Mouse (Mus musculus): ENCODE measurements at regions not wholly inside any gene's neighbourhood (a gene's known extent, or its start where the extent isn't known, plus 50 kb on each side); places are given as distances from the start of the nearest gene placed in this dataset.

- ATAC-seq (ENCODE audit: low FRiP score), result no peak
- WGBS, result 77% methylated on average over 5 of the region's 5 CpGs
- Histone ChIP-seq H3K9ac (no peak overlapping the region), H3K36me3 (replicated peaks) (no peaks in the 10 kb centered on the region), H3K9me3 (no peaks in the 10 kb centered on the region), H3K4me1 (no peaks in the 10 kb centered on the region), H3K4me3 (replicated peaks) (no peak overlapping the region), H3K27ac (no peak overlapping the region), H3K4me2 (no peak overlapping the region), H3K27me3 (no peaks in the 10 kb centered on the region)
These were observed 86.2 kb upstream of the Slc25a26 start for GRCm38 (mm10) chr6:94413987-94414360.

- Histone ChIP-seq H3K9me3 (no peaks in the 10 kb centered on the region), H3K36me3 (replicated peaks) (no peaks in the 10 kb centered on the region), H3K4me2 (no peak overlapping the region), H3K27ac (no peak overlapping the region), H3K4me1 (no peaks in the 10 kb centered on the region), H3K27me3 (no peaks in the 10 kb centered on the region), H3K9ac (no peak overlapping the region), H3K4me3 (replicated peaks) (no peak overlapping the region)
- ATAC-seq (ENCODE audit: low FRiP score), result no peak
- WGBS, result 76% methylated on average over 10 of the region's 10 CpGs
These were observed 86.7 kb upstream of the Slc25a26 start for GRCm38 (mm10) chr6:94413297-94413986.

DNA sequence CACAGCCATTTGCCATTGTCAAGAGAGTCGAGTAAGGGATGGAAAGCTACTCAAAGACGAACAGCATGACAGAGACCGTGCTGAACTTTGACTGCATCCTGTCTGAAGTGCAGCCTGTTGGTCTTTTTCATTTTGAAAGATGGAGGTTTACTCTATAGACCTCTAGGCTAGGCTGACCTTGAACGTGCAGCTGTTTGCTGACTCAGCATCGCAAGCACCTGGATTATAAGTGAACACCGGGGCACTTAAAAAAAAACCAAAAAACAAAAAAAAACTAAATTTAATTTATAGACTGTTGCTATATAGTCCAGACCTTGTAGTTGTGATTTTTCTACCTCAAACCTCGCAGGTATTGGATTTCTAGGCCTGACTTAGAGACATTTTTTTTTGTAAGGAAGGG is 87.8 kb upstream of the Slc25a26 start:
- no peaks in the 10 kb centered on the region for H3K36me3 ChIP-seq (replicated peaks)
- H3K4me2 ChIP-seq, result no peak overlapping the region
- H3K4me3 ChIP-seq (replicated peaks), result no peak overlapping the region
- peaks cover 6% of the 10 kb centered on the region; the same call in 1 of the 2 replicates for H3K4me1 ChIP-seq
- no peak overlapping the region for H3K27ac ChIP-seq
- H3K9ac ChIP-seq, result no peak overlapping the region
- ATAC-seq (ENCODE audit: low FRiP score), result no peak
- 89% methylated on average over 7 of the region's 7 CpGs for WGBS
- no peaks in the 10 kb centered on the region for H3K27me3 ChIP-seq
- H3K9me3 ChIP-seq, result no peaks in the 10 kb centered on the region

DNA sequence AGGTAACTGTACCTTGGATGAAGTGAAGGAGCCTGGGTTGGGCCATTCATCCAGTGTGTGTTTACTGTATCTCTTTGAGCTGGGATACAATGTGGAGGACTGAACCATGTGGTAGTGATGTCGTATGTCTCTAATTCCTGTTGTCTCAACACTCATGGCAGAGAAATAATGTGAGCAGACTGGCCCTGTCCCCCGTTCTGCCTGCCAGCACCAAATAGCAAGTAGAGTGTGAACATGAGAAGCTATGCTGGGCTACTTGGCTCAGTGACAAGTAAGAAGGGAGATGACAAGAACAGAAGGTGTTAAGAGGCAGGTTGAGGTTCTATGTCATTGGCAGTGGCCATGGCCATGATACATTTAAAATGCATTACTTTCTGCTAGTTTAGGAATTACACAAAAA is 89.7 kb upstream of the Slc25a26 start:
- H3K27ac ChIP-seq, result no peak overlapping the region
- H3K9ac ChIP-seq, result no peak overlapping the region
- 78% methylated on average over 2 of the region's 2 CpGs for WGBS
- H3K4me2 ChIP-seq, result no peak overlapping the region
- H3K4me1 ChIP-seq, result peaks cover 6% of the 10 kb centered on the region; the same call in 1 of the 2 replicates
- H3K9me3 ChIP-seq, result no peaks in the 10 kb centered on the region
- H3K27me3 ChIP-seq, result peaks cover under 1% of the 10 kb centered on the region; the same call in 1 of the 2 replicates
- H3K4me3 ChIP-seq (replicated peaks), result no peak overlapping the region
- no peaks in the 10 kb centered on the region for H3K36me3 ChIP-seq (replicated peaks)
- no peak for ATAC-seq (ENCODE audit: low FRiP score)

GRCm38 (mm10) chr6:94408996-94409395 is 91.1 kb upstream of the Slc25a26 start:
- no peak overlapping the region for H3K4me2 ChIP-seq
- 93% methylated on average over 2 of the region's 2 CpGs for WGBS
- ATAC-seq (ENCODE audit: low FRiP score), result no peak

DNA sequence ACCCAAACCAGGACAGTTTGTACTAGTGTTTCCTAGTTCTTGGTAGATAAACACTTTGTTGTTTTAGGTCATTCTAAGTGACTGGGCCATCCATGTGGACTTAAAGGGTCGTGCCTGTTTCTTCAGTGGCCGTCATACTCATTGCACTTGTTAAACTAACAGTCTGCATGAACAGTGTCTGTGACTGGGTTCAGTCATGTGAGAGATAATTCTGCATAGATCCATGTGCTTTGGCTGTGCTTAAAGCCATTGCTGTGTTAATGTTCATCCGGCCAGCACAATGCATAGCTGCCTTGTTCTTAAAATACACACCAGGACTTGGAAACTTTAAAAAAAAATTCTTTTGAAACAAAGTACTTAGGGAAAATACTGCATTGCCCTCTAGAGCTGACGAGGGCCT is 92.4 kb upstream of the Slc25a26 start:
- H3K9me3 ChIP-seq, result no peaks in the 10 kb centered on the region
- no peaks in the 10 kb centered on the region for H3K36me3 ChIP-seq (replicated peaks)
- no peak overlapping the region for H3K4me2 ChIP-seq
- H3K27me3 ChIP-seq, result peaks cover 15% of the 10 kb centered on the region
- no peak overlapping the region for H3K4me3 ChIP-seq (replicated peaks)
- WGBS, result 20% methylated on average over 4 of the region's 4 CpGs
- peak; percentile 68; the same call in 1 of the 2 replicates for ATAC-seq (ENCODE audit: low FRiP score)
- peaks cover 6% of the 10 kb centered on the region; the same call in 1 of the 2 replicates for H3K4me1 ChIP-seq
- H3K27ac ChIP-seq, result no peak overlapping the region
- no peak overlapping the region for H3K9ac ChIP-seq

More at GRCm38 (mm10) chr6:94408996-94409395, 91.1 kb upstream of the Slc25a26 start:
- peaks cover 5% of the 10 kb centered on the region; the same call in 1 of the 2 replicates for H3K27me3 ChIP-seq
- no peak overlapping the region for H3K9ac ChIP-seq
- H3K4me3 ChIP-seq (replicated peaks), result no peak overlapping the region
- H3K9me3 ChIP-seq, result no peaks in the 10 kb centered on the region
- H3K27ac ChIP-seq, result no peak overlapping the region
- H3K36me3 ChIP-seq (replicated peaks), result no peaks in the 10 kb centered on the region
- H3K4me1 ChIP-seq, result peaks cover 6% of the 10 kb centered on the region; the same call in 1 of the 2 replicates

GRCm38 (mm10) chr6:94405371-94406076 is 94.6 kb upstream of the Slc25a26 start:
- no peak overlapping the region for H3K9ac ChIP-seq
- no peaks in the 10 kb centered on the region for H3K36me3 ChIP-seq (replicated peaks)
- H3K27me3 ChIP-seq, result peaks cover 15% of the 10 kb centered on the region
- ATAC-seq (ENCODE audit: low FRiP score), result no peak
- no peak overlapping the region for H3K4me2 ChIP-seq
- H3K4me3 ChIP-seq (replicated peaks), result no peak overlapping the region
- no peaks in the 10 kb centered on the region for H3K9me3 ChIP-seq
- H3K4me1 ChIP-seq, result peaks cover 25% of the 10 kb centered on the region
- 93% methylated on average over 8 of the region's 8 CpGs for WGBS
- no peak overlapping the region for H3K27ac ChIP-seq

DNA sequence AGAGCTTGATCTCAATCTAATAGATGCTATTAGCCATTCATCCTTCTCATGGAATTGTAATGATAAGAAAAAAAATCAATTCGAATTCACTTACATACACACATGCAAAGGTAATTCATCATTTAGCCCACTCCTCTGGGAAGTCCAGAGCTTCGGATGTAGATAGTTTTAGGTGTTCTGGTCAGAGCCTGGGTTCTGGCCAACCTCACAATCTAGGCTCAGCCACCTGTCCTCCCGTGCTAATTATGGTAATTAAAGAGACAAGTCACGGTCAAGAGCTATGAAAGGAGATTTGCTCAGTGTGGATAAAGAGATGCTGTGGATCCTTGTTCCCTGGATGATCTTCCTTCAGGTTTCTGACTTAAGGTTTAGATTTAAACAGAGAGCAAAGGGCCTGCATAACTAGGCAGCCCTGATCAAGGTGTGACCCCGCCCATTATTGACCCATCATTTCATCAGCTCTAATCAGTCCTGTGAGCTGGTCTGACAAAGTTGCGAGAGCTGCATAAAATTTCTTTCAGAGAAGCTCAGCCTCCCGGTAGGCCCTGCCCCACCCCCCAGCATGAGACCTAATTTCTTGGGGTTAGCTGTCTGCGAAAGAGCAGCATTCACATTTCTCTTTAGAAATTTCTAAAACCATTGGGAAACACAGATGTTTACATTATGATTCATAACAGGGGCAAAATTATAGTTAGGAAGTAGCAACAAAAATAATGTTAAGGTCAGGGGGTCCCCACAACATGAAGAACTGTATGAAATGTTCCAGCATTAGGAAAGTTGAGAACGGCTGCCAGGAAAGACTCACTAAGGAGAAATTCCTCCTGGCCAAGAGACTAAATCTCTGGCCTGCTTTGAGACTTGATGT is 98.3 kb upstream of the Slc25a26 start:
- peak; percentile 43 for ATAC-seq (ENCODE audit: low FRiP score)
- Histone ChIP-seq H3K27ac (peak overlapping the region; percentile 68; the same call in 1 of the 2 replicates), H3K4me2 (peak overlapping the region; percentile 51), H3K9me3 (no peaks in the 10 kb centered on the region), H3K4me1 (peaks cover 21% of the 10 kb centered on the region), H3K36me3 (replicated peaks) (no peaks in the 10 kb centered on the region), H3K27me3 (peaks cover 21% of the 10 kb centered on the region), H3K4me3 (replicated peaks) (no peak overlapping the region), H3K9ac (no peak overlapping the region)
- 40% methylated on average over 9 of the region's 9 CpGs for WGBS

DNA sequence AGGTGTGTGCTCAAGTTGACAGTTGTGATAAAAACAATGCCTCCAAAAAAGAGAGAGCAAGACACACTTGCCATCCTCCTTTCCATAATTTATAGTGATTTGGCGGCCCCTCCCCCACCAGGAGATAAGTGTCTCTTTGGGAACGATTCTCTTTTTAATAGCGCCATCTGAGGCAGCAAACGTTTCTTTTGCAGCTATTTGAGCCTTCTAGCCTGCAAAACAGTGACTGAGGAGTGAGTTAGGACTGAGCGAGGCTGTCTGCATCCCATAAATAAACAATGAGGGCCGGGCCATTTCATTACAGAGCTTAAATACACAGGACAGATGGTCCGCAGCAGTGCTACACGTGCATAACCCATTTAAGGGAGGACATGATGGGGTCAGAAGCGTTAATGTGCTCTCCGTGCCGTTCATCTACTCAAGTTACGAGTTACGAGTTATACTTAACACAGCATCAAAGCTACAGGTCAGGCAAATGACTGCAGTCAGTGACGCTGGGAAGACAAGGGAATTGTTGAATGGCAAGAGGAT is 99.0 kb upstream of the Slc25a26 start:
- WGBS, result 11% methylated on average over 14 of the region's 14 CpGs
- Histone ChIP-seq H3K4me1 (peaks cover 21% of the 10 kb centered on the region), H3K27ac (peak overlapping the region; percentile 68), H3K4me2 (peak overlapping the region; percentile 51), H3K27me3 (peaks cover 21% of the 10 kb centered on the region), H3K9me3 (no peaks in the 10 kb centered on the region), H3K4me3 (replicated peaks) (peak overlapping the region; percentile 21), H3K9ac (no peak overlapping the region; the same call in 1 of the 2 replicates), H3K36me3 (replicated peaks) (no peaks in the 10 kb centered on the region)
- peak; percentile 87 for ATAC-seq (ENCODE audit: low FRiP score)

- peak; percentile 87 for ATAC-seq (ENCODE audit: low FRiP score)
- Histone ChIP-seq H3K27me3 (peaks cover 21% of the 10 kb centered on the region), H3K9ac (no peak overlapping the region; the same call in 1 of the 2 replicates), H3K27ac (peak overlapping the region; percentile 68), H3K4me1 (peaks cover 21% of the 10 kb centered on the region), H3K4me2 (peak overlapping the region; percentile 51), H3K36me3 (replicated peaks) (no peaks in the 10 kb centered on the region), H3K4me3 (replicated peaks) (peak overlapping the region; percentile 21), H3K9me3 (no peaks in the 10 kb centered on the region)
- 16% methylated on average over 13 of the region's 13 CpGs for WGBS
These were observed 99.6 kb upstream of the Slc25a26 start for GRCm38 (mm10) chr6:94400471-94401051.

GRCm38 (mm10) chr6:94391134-94391533 is 107.4 kb upstream of the Magi1 start:
- no peak for ATAC-seq (ENCODE audit: low FRiP score)
- Histone ChIP-seq H3K27ac (no peak overlapping the region), H3K9ac (no peak overlapping the region), H3K9me3 (no peaks in the 10 kb centered on the region), H3K4me1 (no peaks in the 10 kb centered on the region), H3K4me2 (no peak overlapping the region), H3K4me3 (replicated peaks) (no peak overlapping the region), H3K27me3 (no peaks in the 10 kb centered on the region), H3K36me3 (replicated peaks) (no peaks in the 10 kb centered on the region)
- 75% methylated on average over 5 of the region's 5 CpGs for WGBS
